Mouse (Mus musculus): Measurements from ENCODE around the gene Leng8.

The Leng8 gene

DNA sequence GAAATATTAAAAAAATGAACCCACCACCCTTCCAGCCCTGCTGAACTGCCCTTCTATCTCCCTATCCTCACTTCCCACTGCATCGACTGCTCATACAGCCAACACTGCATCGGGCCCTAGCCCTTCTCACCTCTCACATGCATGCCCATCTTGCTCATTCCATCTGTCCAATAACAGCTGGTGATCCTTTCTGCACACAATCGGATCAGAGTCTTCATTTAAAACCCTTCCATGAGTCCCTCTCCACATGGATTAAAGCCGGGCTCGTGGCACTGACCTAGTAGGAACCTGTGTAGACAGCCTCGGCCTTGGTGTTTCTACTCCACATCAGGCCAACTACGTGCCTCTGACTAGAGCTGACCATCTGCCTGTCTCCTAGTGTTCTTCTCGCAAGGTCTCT, 4.9 kb upstream of the Leng8 start:
- no peaks in the 10 kb centered on the region for H3K27me3 ChIP-seq (ENCODE audit: insufficient read depth, low read length)
- no peaks in the 10 kb centered on the region for H3K9me3 ChIP-seq (ENCODE audit: low read length)
- H3K36me3 ChIP-seq (ENCODE audit: insufficient read depth, low read length), result peaks cover 77% of the 10 kb centered on the region
- no peak overlapping the region for H3K4me3 ChIP-seq (replicated peaks; ENCODE audit: low read length)
- TF ChIP-seq POU5F1 (IDR thresholded peaks at IDR 0.05; ENCODE audit: borderline replicate concordance, low read length), result no peak
- TF ChIP-seq NANOG (IDR thresholded peaks at IDR 0.05; ENCODE audit: borderline replicate concordance, low read length), result no peak
- TF ChIP-seq CTCF (conservative IDR thresholded peaks at IDR 0.05; ENCODE audit: low read length), result no peak
- peaks cover 88% of the 10 kb centered on the region for H3K4me1 ChIP-seq (replicated peaks; ENCODE audit: low read depth, low read length)

DNA sequence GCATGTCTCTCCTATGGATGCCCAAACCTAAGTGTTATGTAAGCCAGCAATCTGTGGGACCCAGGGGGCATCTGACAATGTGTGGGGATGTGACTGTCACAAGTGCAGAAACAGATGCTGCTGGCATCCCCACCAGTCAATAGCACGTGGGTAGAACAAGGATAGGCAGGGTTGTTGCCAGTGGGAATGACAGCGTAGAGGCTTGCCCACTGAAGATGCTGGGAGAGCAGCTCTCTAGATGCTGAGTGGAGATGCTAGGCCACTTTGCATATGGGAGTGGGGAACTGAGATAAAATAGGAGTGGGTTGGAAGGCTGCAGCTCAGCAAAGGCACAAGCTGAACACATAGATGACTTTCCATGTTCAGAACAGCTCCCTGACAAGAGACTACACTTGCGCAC, 4.3 kb upstream of the Leng8 start:
- peaks cover 83% of the 10 kb centered on the region for H3K4me1 ChIP-seq (replicated peaks; ENCODE audit: low read depth, low read length)
- no peak overlapping the region for H3K4me3 ChIP-seq (replicated peaks; ENCODE audit: low read length)
- H3K36me3 ChIP-seq (ENCODE audit: insufficient read depth, low read length), result peaks cover 71% of the 10 kb centered on the region
- no peaks in the 10 kb centered on the region for H3K9me3 ChIP-seq (ENCODE audit: low read length)
- TF ChIP-seq POU5F1 (IDR thresholded peaks at IDR 0.05; ENCODE audit: borderline replicate concordance, low read length) (no peak), CTCF (conservative IDR thresholded peaks at IDR 0.05; ENCODE audit: low read length) (no peak), NANOG (IDR thresholded peaks at IDR 0.05; ENCODE audit: borderline replicate concordance, low read length) (no peak)
- H3K27me3 ChIP-seq (ENCODE audit: insufficient read depth, low read length), result no peaks in the 10 kb centered on the region

DNA sequence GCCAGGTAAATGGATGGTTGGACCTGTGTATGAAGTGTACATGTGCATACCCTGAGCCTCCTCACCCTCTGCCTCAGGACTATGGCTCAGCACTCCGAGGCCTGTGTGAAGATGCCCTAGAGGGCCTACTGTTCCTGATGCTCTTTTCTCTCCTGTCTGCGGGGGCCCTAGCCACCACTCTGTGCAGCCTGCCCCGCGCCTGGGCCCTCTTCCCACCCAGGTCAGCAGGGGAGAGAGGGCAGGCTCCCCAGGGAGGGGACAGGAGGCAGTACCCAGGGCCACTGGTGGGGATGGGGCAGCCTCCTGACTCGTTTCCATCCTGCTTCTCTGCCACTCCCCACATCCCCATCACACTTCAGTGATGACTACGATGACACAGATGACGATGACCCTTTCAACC, 3.8 kb upstream of the Leng8 start:
- peaks cover 69% of the 10 kb centered on the region for H3K36me3 ChIP-seq (ENCODE audit: insufficient read depth, low read length)
- TF ChIP-seq NANOG (IDR thresholded peaks at IDR 0.05; ENCODE audit: borderline replicate concordance, low read length) (no peak), POU5F1 (IDR thresholded peaks at IDR 0.05; ENCODE audit: borderline replicate concordance, low read length) (no peak), CTCF (conservative IDR thresholded peaks at IDR 0.05; ENCODE audit: low read length) (no peak)
- H3K4me3 ChIP-seq (replicated peaks; ENCODE audit: low read length), result 0 out of 2 replicates have a peak overlapping the region, but pooled peaks have one; percentile 20
- H3K9me3 ChIP-seq (ENCODE audit: low read length), result no peaks in the 10 kb centered on the region
- H3K4me1 ChIP-seq (replicated peaks; ENCODE audit: low read depth, low read length), result peaks cover 83% of the 10 kb centered on the region
- no peaks in the 10 kb centered on the region for H3K27me3 ChIP-seq (ENCODE audit: insufficient read depth, low read length)

DNA sequence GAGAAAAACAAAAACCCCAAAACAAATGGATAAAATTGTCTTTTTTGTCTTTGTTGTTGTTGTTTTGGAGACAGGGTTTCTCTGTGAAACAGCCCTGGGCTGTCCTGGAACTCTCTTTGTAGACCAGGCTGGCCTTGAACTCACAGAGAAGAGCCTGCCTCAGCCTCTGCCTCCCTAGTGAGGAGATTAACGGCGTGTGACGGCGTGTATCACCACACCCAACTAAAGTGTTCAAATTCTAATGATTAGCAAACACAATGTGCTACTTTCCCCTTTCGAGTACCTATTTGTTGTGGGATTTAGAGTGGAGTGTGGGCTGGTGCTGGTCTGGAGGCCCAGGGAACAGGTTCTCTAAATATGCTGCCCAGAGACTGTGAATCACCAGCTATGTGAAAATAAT, 1.9 kb upstream of the Leng8 start:
- no peaks in the 10 kb centered on the region for H3K9me3 ChIP-seq (ENCODE audit: low read length)
- H3K36me3 ChIP-seq (ENCODE audit: insufficient read depth, low read length), result peaks cover 69% of the 10 kb centered on the region

DNA sequence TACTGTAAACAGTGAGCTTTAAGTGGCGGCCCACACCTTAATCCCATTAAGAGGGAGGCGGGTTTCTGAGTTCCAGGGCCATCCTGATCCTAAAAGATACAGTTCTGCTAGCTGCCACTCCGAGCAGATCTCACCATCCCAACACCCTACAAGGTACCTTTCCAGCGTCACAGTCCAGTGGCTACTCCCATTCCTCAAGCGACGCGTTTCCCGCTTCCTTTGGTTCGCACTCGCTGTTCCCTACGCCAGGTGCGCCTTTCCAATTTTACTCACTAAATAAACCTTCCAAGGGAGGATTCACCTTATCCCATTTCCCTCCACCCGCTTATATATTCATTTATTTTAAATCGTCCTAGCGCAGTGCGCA, 452 bp upstream of the Leng8 start:
- TF ChIP-seq POU5F1 (IDR thresholded peaks at IDR 0.05; ENCODE audit: borderline replicate concordance, low read length) (no peak), CTCF (conservative IDR thresholded peaks at IDR 0.05; ENCODE audit: low read length) (no peak), NANOG (IDR thresholded peaks at IDR 0.05; ENCODE audit: borderline replicate concordance, low read length) (no peak)
- H3K36me3 ChIP-seq (ENCODE audit: insufficient read depth, low read length), result peaks cover 73% of the 10 kb centered on the region
- H3K4me3 ChIP-seq (replicated peaks; ENCODE audit: low read length), result peak overlapping the region; percentile 95
- H3K27me3 ChIP-seq (ENCODE audit: insufficient read depth, low read length), result no peaks in the 10 kb centered on the region
- H3K9me3 ChIP-seq (ENCODE audit: low read length), result no peaks in the 10 kb centered on the region
- peaks cover 74% of the 10 kb centered on the region for H3K4me1 ChIP-seq (replicated peaks; ENCODE audit: low read depth, low read length)

More for the DNA sequence above, 1.9 kb upstream of the Leng8 start:
- Histone ChIP-seq H3K27me3 (ENCODE audit: insufficient read depth, low read length) (no peaks in the 10 kb centered on the region), H3K4me3 (replicated peaks; ENCODE audit: low read length) (peak overlapping the region; percentile 95), H3K4me1 (replicated peaks; ENCODE audit: low read depth, low read length) (peaks cover 83% of the 10 kb centered on the region)
- TF ChIP-seq NANOG (IDR thresholded peaks at IDR 0.05; ENCODE audit: borderline replicate concordance, low read length) (peak; percentile 29; the same call in 1 of the 2 replicates), CTCF (conservative IDR thresholded peaks at IDR 0.05; ENCODE audit: low read length) (no peak), POU5F1 (IDR thresholded peaks at IDR 0.05; ENCODE audit: borderline replicate concordance, low read length) (no peak)

DNA sequence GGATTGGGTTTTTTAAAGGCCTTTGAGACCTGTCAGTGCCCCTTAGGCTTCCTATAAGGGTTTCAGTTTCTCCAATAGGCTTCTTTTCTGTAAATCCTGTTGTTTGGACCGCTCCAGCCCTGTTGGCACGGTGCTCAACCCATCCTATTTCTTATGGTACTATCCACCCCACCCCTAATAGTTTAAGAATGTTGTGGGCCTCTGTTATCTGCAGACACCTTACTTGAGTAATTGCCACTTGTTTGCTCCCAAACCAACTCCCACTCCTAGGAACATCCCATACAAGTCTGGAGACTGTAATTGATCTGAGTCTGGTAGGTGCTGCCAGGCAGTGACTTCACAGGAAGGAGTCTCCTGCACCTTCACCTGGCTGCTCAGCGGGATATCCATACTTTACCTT, 907 bp downstream of the Leng8 start:
- no peaks in the 10 kb centered on the region for H3K27me3 ChIP-seq (ENCODE audit: insufficient read depth, low read length)
- TF ChIP-seq POU5F1 (IDR thresholded peaks at IDR 0.05; ENCODE audit: borderline replicate concordance, low read length) (no peak), CTCF (conservative IDR thresholded peaks at IDR 0.05; ENCODE audit: low read length) (no peak), NANOG (IDR thresholded peaks at IDR 0.05; ENCODE audit: borderline replicate concordance, low read length) (no peak)
- peak overlapping the region; percentile 95 for H3K4me3 ChIP-seq (replicated peaks; ENCODE audit: low read length)
- H3K36me3 ChIP-seq (ENCODE audit: insufficient read depth, low read length), result peaks cover 73% of the 10 kb centered on the region
- H3K9me3 ChIP-seq (ENCODE audit: low read length), result no peaks in the 10 kb centered on the region
- peaks cover 71% of the 10 kb centered on the region for H3K4me1 ChIP-seq (replicated peaks; ENCODE audit: low read depth, low read length)

DNA sequence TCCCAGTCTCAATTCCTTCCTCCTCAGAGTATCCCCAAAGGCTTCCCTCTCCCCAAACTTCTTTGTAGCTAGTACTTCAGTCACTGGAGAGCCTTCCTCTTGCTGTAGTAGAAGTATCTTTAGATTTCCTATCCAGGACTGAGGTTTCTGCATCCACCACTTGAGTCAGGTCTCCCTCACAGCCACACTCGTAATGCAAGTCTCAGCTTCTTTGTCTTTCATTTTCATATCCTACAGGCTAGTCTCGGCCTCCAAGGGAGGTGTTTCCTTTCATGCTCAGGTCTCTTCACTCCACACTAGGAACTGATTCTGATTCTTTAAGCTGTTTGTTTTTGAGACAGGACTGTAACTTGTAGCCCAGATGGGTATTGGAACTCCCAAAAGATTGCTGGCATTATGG, 1.3 kb downstream of the Leng8 start:
- peaks cover 71% of the 10 kb centered on the region for H3K4me1 ChIP-seq (replicated peaks; ENCODE audit: low read depth, low read length)
- H3K9me3 ChIP-seq (ENCODE audit: low read length), result no peaks in the 10 kb centered on the region
- peaks cover 73% of the 10 kb centered on the region for H3K36me3 ChIP-seq (ENCODE audit: insufficient read depth, low read length)
- no peaks in the 10 kb centered on the region for H3K27me3 ChIP-seq (ENCODE audit: insufficient read depth, low read length)
- no peak for TF ChIP-seq NANOG (IDR thresholded peaks at IDR 0.05; ENCODE audit: borderline replicate concordance, low read length)
- TF ChIP-seq POU5F1 (IDR thresholded peaks at IDR 0.05; ENCODE audit: borderline replicate concordance, low read length), result no peak
- TF ChIP-seq CTCF (conservative IDR thresholded peaks at IDR 0.05; ENCODE audit: low read length), result no peak
- H3K4me3 ChIP-seq (replicated peaks; ENCODE audit: low read length), result peak overlapping the region; percentile 95

DNA sequence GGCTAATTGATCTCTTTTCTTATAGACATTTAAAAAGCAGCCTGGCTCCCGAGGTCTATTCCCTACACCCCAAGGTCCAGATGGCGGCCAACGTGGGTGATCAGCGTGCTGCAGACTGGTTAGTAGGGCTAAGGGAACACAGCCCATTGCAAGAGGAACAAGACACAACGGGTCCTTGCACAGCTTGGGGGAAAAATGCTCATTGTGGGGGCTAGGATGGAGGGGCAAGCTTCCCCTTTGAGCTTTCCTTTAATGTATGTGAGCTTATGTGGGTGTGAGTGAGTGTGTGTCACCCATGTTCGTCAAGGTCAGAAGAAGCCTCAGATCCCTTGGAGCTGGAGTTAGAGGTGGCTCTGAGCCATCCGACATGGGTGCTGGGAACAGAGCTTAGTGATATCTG, 1.8 kb downstream of the Leng8 start:
- Histone ChIP-seq H3K9me3 (ENCODE audit: low read length) (no peaks in the 10 kb centered on the region), H3K4me1 (replicated peaks; ENCODE audit: low read depth, low read length) (peaks cover 70% of the 10 kb centered on the region), H3K36me3 (ENCODE audit: insufficient read depth, low read length) (peaks cover 73% of the 10 kb centered on the region), H3K27me3 (ENCODE audit: insufficient read depth, low read length) (no peaks in the 10 kb centered on the region), H3K4me3 (replicated peaks; ENCODE audit: low read length) (peak overlapping the region; percentile 95; the same call in 1 of the 2 replicates)
- no peak for TF ChIP-seq CTCF (conservative IDR thresholded peaks at IDR 0.05; ENCODE audit: low read length)
- no peak for TF ChIP-seq NANOG (IDR thresholded peaks at IDR 0.05; ENCODE audit: borderline replicate concordance, low read length)
- no peak for TF ChIP-seq POU5F1 (IDR thresholded peaks at IDR 0.05; ENCODE audit: borderline replicate concordance, low read length)

DNA sequence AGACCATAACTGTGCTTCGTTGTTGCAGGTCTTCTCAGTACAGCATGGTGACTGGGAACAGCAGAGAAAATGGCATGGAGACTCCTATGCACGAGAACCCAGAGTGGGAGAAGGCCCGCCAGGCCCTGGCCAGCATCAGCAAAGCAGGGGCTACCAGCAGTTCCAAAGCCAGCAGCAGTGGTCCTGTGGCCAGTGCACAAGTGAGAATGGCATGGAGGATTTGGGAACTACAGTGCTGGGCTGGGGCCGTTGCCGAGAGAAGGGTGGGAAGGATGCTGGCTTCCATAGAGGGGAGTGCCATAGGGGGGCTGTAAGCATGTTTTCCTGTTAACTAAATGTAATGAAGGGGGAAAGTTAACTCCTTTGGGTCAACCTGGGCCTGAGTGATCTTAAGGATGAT, 2.6 kb downstream of the Leng8 start:
- H3K36me3 ChIP-seq (ENCODE audit: insufficient read depth, low read length), result peaks cover 73% of the 10 kb centered on the region
- H3K4me3 ChIP-seq (replicated peaks; ENCODE audit: low read length), result no peak overlapping the region
- no peaks in the 10 kb centered on the region for H3K9me3 ChIP-seq (ENCODE audit: low read length)
- TF ChIP-seq POU5F1 (IDR thresholded peaks at IDR 0.05; ENCODE audit: borderline replicate concordance, low read length) (no peak), NANOG (IDR thresholded peaks at IDR 0.05; ENCODE audit: borderline replicate concordance, low read length) (no peak), CTCF (conservative IDR thresholded peaks at IDR 0.05; ENCODE audit: low read length) (no peak)
- H3K27me3 ChIP-seq (ENCODE audit: insufficient read depth, low read length), result no peaks in the 10 kb centered on the region
- peaks cover 68% of the 10 kb centered on the region for H3K4me1 ChIP-seq (replicated peaks; ENCODE audit: low read depth, low read length)

Data from E14TG2a.4 (cell line).